Mouse (Mus musculus) A20 (cell line): ENCODE measurements at regions not wholly inside any gene's neighbourhood (a gene's known extent, or its start where the extent isn't known, plus 50 kb on each side); places are given as distances from the start of the nearest gene placed in this dataset.

Experiments used
- DNase-seq: peaks from one replicate; pipeline ENCODE4 v3.0.0-alpha.2; 2011; ENCODE audit warnings: low read depth, low spot score

DNA sequence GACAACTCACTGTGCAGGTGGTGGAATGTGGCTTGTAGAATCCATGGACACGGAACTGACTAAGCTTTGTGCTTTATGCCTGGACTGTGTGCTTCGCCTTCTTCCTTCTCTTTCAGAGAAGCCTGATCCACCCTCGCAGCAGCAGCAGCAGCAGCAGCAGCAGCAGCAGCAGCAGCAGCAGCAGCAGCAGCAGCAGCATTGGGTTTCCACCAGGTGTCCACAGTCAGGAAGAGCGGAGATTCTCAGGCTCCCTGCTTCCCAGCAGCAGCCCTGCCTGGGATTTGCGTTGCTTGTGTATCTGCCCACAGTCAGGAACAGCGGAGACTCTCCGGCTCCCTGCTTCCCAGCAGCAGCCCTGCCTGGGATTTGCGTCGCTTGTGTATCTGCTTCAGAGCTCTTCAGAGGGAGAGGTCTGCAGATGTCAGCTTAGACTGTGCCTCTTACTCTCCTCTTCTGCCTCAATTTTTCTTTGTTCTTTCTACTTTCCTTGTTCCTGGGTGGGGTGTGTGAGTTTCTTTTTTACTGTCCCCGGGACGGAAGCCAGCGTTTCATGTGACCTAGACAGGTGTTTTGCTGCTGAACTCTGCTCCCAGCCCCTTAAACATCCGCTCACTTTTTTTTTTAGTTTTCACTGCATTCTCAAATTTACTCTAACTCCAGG, 168.1 kb upstream of the Olig3 start:
- DNase-seq, result peak; percentile 71

DNA sequence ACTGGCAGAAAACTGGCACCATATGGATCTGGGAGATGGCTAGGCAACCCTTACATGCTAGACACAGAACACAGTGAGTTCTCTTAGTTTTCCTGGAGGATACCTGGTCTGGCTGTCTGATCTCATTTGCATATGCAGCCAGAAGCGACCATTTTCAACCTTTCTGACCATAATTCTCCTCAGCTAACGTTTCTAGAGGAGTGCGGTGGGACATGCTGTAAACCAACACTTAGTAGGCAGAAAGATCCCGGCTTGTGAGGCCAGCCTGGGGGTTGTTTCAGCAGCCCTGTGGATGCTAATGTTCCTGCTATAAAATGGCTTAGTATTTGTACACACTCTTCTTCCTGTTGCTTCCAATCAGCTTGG, 168.6 kb upstream of the Olig3 start:
- DNase-seq, result no peak

DNA sequence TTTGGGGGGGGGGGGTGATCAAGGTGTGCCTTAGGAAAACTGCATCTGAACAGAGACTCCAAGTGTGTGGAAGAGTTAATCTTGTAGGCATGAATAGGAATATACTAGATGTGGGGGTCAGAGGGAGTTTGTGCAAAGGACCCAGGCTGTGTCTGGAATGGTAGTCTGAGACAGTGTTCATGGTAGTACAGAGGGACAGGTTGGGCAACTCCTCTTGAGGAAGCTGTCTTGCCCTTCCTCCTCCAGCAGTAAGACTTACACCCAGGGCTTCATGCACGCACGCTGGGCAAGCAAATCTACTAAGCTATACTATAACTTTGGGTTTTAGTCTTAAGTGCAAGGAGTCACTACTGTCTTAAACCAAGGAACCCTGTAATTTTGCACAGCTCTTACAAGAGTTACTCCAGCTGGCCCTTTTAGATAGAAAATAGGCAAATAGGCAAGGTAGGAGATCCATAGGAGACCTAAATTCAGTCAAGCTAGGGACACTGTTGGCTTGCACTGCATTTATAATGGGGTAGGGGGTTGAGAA, 169.2 kb upstream of the Olig3 start:
- no peak for DNase-seq

DNA sequence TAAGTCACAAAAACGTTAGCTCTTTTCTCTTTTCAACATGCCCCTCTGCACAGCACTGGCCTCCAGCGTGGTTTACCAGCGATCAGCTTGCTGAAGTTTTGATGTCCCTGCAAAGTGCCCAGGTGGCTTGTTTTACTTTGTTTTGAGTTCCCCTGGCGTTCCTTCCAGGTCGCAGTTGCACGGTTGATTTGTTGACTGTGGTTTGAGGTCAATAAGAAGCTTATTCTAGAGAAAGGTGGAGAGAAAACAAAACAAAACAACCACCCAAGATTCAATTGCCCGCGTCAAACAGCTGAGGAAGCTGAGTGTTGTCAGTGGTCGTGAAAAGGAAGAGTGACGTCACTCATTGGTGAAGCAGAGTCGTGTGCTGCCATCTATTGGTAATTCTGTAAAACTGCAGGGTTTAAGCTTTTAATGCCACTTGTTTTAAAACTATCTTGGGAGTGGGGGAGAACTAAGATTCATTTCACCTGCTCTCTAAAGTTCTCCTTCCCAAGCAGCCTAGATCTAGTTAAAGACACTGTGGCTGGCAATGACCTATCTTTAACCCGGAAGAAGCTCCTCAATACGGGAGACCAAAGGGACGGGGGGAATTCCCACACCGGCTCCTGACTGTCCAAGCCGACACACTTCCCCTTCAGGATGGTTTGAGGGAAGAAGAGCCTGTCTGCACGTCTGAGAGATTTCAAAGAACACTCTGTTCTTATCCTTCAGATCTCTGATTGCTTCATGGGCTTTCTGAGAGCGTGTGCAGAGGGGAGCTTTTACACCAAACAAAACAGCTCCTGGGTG, 170.3 kb upstream of the Olig3 start:
- peak; percentile 85 for DNase-seq

DNA sequence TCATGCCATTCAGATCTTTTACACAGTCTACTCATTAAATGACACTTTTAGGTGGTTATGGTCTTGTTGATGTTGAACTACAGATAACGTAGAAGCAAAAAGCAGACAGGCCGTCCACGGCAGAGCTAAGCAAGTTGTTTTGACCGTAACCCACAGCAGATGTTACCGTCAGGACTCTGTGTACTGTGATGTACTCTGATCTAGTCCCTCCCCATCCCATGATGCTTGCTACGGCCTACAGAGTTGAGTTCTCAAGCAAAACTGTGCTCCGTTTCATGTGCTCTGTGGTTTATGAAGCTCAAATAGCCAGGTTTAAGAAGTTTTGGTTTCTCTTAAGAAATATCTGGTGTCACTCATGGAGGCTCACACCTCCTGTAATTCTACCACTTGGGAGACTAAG, 169.4 kb upstream of the Tnfaip3 start:
- DNase-seq, result no peak

DNA sequence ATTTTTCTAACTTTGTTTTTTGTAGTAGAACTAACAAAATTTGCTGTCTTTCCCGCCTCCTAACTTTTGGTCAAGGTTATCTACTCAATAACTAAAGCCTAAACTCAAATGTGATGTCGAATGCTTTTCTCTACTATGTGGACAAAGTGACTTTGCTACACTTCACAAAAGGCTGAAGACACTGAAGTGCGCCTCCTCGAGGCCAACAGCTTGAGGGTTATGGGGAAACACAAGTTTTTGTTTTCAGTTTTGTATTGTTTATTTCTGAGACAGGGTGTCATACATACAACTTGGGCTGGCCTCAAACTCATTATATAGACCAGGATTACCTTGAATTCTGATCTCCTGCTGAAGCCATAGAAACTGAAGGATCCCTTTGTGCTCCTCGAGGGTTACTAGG, 162.4 kb upstream of the Tnfaip3 start:
- no peak for DNase-seq

DNA sequence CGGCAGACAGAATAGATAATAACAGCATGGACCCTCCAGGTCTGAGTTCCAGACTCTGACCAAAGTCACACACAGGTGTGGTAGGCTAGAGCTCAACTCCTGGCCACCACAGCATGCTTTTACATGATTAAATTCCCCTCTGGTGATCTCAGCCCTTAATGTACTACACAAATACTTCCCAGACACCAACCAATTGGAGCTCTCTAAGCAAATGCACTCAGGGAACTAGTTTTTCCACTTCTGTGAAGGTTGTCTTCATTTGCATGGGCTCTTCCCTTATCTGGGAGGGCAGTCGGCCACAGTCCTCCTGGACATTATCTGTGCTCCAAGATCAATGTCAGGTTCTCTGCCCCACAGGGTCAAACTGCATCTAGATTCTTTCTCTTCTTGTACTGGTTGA, 162.0 kb upstream of the Tnfaip3 start:
- DNase-seq, result no peak

DNA sequence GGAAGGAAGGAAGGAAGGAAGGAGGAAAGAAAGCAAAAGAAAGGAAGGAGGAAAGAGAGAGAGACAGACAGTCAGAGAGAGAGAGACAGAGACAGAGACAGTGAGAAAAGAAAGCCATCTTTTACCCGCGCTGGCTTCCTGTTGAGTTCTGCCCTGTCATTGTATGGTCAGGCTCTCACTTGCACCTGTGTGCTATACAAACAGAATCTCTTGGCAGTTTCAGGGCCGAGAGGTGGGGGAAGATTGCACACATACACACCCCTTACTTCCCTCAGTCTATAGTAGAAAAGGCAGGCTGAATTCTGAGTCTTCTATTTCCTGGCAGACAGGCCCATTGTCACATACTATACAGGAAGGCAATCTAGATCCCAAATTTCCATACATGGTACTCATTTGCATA, 160.8 kb upstream of the Tnfaip3 start:
- peak; percentile 45 for DNase-seq

DNA sequence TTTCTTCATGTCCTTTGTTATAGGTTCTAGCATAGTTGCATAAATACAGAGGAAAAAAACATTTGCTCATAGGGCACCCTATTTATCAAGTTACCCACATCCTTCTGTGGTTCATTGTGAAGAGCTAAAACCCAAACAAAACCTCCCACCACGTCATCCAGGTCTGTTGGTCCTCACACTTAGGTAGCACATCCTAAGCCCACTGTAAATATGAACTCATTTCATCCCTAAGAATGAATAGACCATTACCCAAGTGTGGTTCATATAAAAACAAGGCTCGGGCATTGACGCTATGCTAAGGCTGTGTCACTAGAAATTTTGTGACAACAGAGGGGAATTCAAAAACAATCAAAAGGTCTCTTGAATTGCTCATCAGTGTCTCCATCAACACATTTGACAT, 156.4 kb upstream of the Tnfaip3 start:
- DNase-seq, result no peak

DNA sequence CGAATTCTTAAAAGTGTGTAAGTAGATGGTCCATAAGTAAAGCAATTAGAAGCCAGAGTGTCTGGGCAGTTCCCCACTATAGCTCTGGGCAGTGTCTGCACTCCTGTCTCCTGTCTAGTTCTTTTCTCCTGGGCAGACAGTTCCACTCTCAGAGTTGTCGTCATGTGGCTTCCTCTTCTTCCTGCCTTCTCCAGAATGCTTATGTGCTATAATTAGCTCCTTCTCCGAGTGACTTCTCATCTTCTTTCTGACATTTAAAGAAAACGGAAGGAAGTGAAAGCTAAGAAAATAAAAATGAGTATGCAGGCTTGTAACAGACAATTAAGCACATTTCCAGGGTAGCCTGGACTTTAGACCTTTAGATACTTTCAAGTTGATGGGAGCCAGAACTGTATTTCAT, 155.1 kb upstream of the Tnfaip3 start:
- no peak for DNase-seq

DNA sequence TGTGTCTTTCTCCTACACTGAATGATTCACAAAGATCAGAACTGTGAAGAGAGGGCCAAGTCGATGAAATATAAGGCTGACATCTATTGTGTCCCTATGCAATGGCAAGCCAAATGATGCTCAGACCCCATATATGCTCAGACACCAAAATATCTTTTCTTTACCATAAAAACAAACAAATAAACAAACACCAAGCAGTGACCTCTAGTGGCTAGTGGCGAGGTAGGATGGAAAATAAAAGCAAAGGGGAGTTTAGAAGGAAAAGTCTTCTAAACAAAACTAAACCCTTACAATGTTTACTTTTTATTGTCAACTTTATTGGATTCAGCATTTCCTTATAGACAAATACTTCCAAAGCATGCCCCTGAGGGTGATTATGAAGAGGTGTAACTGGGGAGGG, 153.8 kb upstream of the Tnfaip3 start:
- DNase-seq, result no peak

DNA sequence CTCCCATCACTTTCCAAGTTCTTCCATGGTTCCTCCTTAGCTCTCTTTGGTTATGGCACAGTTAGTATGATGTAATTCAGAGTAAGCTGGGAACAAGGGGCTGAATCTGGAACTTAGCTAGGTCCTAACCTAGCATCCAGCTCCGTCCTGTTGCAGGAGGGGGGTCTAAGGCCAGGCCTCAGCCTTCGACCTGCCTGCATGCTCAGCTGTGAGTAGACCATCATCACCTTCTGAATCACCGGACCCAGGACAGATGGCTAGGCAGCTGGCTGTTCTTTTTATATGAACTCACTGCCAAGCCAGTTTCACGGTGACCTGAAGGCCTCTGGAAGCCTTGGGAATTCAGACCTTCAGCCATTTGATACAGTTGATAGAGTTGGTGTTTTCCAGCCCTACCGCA, 152.9 kb upstream of the Tnfaip3 start:
- DNase-seq, result no peak

DNA sequence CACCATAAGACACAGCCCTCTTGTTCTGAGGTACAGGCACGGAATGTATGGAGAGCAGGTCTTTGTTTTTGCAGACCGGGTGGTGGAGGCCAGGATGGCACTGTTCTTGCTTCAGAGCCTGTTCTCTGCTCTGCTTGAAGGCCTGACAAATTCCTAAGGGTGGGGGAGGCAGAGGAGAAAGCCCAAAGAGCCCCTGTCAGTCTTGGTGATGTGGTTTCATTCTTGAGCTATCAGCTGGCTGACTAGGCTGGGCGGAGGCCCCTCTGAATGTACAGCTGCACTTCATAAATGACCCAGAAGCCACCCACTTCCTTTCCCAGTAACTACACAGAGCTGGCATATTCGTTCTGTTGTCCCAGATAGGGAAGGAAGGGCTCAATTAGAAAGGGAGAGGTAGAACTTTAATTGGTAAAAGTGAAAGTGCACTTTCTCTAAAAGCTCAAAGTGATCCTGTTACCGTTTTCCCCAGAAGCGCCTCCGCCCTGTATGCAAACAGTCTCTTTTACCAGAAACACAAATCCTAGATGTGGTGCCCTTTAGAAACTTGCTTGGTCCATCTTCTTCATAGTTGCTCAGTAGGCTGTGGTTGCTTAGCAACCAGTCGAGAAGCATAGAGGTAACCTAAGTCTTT, 152.3 kb upstream of the Tnfaip3 start:
- DNase-seq, result no peak

DNA sequence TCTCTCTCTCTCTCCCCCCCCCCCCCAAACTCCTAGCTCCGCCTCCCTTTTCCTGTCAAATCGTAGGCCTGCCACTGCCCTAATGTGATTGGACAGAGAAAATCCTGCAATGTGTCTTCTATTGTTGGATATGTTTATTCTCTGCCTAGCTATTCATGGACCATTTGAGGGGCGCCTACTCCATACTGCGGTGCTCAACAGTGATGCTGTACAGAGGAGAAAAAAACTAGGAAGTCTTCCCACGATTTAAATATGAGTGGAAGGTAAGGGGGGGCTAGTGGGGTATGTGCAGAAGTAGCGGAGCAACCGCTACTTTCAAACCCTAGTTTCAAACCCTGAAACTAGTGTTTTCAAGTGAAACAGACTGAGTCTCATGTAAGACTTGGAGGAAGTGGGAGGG, 151.6 kb upstream of the Tnfaip3 start:
- no peak for DNase-seq

DNA sequence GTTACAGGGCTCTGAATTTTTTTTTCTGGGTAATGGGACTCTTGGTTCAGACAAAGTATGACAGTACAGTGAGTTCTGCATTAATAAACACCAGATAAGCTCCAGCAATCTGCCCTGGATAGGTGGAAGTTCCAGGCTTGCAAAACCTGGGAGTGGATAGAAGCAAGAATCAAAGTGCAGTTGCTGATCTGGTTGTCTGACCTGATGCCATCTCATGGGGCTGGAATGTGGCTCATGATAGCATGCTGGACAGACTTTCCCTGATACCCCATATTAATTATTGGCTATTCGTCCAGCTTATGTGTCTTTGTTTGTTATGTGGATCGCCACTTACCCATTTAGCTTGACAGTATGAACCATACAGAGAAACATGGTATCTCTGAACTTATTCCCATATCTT, 146.6 kb upstream of the Tnfaip3 start:
- DNase-seq, result no peak

DNA sequence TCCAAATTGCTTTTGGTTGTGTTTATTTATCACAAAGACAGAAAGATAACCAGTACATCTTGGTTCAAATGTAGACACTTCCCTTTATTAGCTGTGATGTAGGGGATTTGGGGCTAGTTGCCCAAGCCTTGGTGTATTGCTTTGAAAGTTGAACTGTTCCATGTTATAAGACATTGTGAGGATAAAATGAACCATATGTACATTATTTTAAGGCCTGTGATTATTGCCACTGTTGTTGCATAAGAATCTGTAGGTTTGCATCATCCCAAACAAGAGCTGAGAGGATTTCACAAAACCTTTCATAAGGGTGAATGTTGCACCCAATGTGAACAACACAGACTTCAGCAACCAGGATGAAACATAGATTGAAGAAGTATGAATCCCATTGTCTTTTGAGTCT, 145.7 kb upstream of the Tnfaip3 start:
- DNase-seq, result no peak

DNA sequence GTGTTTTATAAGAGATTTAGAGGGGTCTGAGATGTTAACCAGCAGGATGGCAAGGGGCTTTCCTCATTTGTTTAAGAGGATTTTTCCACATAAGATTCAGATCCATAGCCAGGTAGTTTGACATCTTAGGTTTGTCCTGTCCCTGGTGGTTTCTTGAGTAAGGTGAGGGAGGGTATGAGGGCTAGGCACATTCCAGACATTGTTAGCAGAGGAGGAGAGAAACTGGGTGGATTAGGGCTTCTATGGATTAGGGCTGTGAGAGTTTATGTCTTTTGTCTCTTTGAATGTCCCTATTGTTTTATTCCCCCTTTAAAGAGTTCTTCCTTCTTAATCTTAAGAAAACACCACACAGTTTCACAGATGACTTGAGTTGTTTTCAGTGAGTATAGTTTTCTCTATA, 138.6 kb upstream of the Tnfaip3 start:
- DNase-seq, result no peak

DNA sequence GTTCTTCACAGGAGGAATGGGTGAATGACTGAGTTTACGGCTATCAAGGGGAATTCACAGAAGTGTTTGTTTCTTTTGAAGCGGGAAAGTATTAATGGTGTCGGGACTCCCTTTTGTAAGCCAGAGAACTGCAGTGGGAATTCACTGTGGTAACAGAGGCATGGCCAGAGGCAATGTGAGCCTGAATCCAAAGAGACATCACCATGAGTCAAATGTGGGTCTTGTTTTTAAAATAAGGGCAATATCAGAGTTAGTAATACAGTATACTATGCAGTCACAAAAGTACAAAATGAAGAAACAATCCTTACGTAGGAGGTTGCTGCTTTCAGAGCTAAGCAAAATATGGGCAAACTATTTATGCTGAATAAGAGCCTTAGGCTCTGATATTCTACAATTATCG, 137.3 kb upstream of the Tnfaip3 start:
- DNase-seq, result no peak

DNA sequence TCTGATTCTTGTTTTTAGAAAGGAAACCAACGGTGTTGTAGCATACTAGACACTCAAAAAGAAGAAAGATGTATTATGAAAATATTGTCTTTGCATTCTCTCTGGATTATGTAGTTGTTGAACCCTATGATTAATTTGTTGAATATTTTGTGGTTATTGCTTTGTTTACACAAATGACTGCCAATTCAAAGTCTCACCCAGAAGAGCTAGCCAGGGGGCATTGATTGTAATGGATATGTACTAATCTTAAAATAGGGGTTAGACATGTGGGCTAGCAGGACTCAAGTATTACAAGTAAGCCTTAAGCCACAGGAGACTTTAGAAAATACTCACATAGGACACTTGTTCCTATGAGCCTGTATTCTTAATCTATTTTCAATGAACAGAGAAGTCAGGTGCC, 135.3 kb upstream of the Tnfaip3 start:
- DNase-seq, result no peak

DNA sequence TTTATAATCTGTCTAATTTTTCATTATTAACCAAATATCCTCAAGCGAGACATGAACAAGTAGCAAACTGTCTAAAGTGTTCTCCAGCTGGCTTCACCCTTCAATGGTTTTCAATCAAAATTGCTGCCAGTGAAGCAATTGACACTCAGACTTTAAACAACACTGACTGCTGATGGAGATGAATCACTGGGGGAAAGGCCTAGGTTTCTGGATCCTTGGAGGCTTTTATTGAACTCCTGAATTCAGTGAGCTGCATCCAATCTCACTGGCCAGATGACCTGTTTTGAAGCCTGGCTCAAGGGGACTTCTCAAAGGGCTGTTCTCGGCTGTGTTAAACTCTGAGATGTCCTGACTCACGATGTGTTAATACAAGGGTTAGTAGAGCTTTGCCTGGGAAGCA, 134.5 kb upstream of the Tnfaip3 start:
- DNase-seq, result no peak

DNA sequence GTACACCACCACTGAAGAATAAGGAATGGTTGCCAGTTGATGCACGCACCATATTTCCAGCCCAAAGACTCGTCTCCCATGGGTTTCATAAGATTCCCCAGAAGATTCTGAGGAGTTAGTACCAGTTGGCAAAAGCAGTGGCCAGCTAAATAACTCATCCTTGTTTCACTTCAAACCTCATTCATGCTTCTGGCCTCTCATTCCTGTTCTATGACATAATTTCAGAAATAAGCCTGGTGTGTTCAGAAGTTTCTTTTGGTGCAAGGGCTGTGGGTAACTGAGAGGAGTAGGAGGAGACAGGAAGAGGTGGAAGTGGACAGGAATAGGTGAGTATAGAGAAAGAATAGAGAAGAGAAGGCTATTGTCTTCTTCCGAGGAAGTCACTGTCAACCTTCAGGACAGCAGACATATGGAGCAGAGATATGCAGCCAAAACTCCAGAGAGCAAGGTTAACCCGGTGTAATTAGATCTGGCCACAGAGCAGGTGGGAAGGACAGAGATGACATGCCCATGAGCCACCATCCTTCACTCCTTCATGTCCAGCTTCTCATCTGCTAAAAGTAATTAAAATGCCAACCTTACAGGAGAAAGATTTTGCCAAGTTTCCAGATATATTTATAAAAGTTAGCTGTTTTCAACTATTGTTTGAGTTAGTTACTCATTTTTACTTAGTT, 133.9 kb upstream of the Tnfaip3 start:
- DNase-seq, result no peak

DNA sequence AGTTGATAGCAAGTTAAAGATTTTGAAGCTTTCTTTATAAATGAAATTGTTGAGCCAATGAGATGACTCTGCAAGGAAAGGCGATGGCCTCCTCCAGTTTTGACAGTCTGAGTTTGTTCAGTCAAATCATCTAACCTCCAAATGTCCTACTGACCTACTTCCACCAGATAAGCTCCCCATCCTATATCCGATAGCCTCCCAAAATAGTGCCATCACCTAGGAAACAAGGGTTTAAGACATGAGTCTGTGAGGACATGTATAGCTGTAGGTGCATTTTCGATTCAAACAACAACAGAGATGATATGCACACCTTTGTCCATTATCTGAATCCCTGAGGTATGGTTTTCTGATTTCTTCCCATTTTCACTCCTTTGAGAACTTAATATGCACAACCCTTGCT, 126.0 kb upstream of the Tnfaip3 start:
- no peak for DNase-seq
